Mouse (Mus musculus) forebrain, embryonic 11.5 days (tissue): Measurements from ENCODE around the gene Gm4922. TPM values are rescaled to one million over a fixed set of nuclear protein-coding genes. Genes with fewer than 3 reads are reported as not detected.
A peak's percentile ranks its signal among the peaks of the same experiment; 100 is the strongest.

Source experiments
- ATAC-seq: fragments of 200-750 bp; cut with Nextera tagmentation; replicated peaks from 2 replicates; pipeline ENCODE4 v1.8.0; 2017; ENCODE audit warnings: moderate TSS enrichment; ENCODE audit not compliant: low FRiP score
- DNase-seq: peaks from one replicate; pipeline ENCODE4 v3.0.0-alpha.2; 2017; ENCODE audit warnings: low spot score
- H3K27ac ChIP-seq: fragments of 300-500 bp; sonication (generic); 2 replicates; pipeline ENCODE4 v1.5.1; 2014; ENCODE audit warnings: low read depth, low read length
- H3K27me3 ChIP-seq: fragments of 300-500 bp; sonication (generic); 2 replicates; pipeline ENCODE4 v1.6.1; 2014; ENCODE audit warnings: mild to moderate bottlenecking, low read length, mixed read lengths; ENCODE audit not compliant: control insufficient read depth, insufficient read depth
- H3K36me3 ChIP-seq: fragments of 300-500 bp; sonication (generic); 2 replicates; pipeline ENCODE4 v1.6.1; 2014; ENCODE audit warnings: mild to moderate bottlenecking, low read length, moderate library complexity, mixed read lengths; ENCODE audit not compliant: control insufficient read depth, insufficient read depth
- H3K4me1 ChIP-seq: fragments of 300-500 bp; sonication (generic); replicated peaks from 2 replicates; pipeline ENCODE4 v1.6.1; 2014; ENCODE audit warnings: low read length, mixed read lengths; ENCODE audit not compliant: control insufficient read depth, insufficient read depth
- H3K4me2 ChIP-seq: fragments of 300-500 bp; sonication (generic); 2 replicates; pipeline ENCODE4 v1.6.1; 2014; ENCODE audit warnings: low read depth, mild to moderate bottlenecking, low read length, moderate library complexity, mixed read lengths; ENCODE audit not compliant: severe bottlenecking
- H3K4me3 ChIP-seq: fragments of 300-500 bp; sonication (generic); 2 replicates; pipeline ENCODE4 v1.5.1; 2014; ENCODE audit warnings: low read depth, low read length
- H3K9ac ChIP-seq: fragments of 300-500 bp; sonication (generic); 2 replicates; pipeline ENCODE4 v1.6.1; 2014; ENCODE audit warnings: low read length
- H3K9me3 ChIP-seq: fragments of 300-500 bp; sonication (generic); 2 replicates; pipeline ENCODE4 v1.6.1; 2016; ENCODE audit warnings: low read length, mixed read lengths; ENCODE audit not compliant: control insufficient read depth
- WGBS: fragments of 180-500 bp; shearing (Covaris S2); extraction: QIAGEN DNeasy Blood & Tissue Kit; methylation state at CpG from one replicate; pipeline ENCODE4 v1.1.7; 2014; 5-methylcytosine and 5-hydroxymethylcytosine counted together
- polyA plus RNA-seq: library from polyadenylated mRNA; unstranded; fragments of >200 nt; fragmentation: Nextera tagmentation; extraction: Ambion mirVana; gene quantifications from 2 replicates; pipeline ENCODE4 v1.2.1, GENCODE M21; 2014

Gene Gm4922
- polyA plus RNA-seq, 1 experiment from 2014 or later, result 0.28 TPM

DNA sequence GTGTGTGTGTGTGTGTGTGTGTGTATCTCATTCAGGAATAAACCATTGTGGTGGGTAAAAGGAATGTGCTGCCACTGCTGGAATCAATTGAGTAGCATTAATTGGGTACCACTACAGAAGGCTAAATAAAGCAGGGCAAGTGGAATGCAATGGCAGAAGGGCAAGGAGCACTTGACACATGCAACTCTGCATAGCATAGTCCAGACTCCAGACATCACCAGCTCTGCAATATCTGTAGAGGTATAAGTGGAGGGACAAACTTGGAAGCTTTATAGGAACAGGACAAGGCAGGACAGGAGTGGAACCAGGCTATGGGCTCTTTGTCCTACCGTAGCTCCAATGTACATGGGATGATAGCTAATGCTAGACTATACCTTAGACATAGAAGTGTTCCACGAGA, 25.2 kb upstream of the Gm4922 start:
- H3K4me2 ChIP-seq, result no peak overlapping the region
- no peak overlapping the region for H3K4me3 ChIP-seq
- DNase-seq (no peak), ATAC-seq (no peak)
- no peaks in the 10 kb centered on the region for H3K9me3 ChIP-seq
- no peaks in the 10 kb centered on the region for H3K4me1 ChIP-seq
- 84% methylated on average over 2 of the region's 2 CpGs for WGBS
- no peak overlapping the region for H3K27ac ChIP-seq
- no peaks in the 10 kb centered on the region for H3K36me3 ChIP-seq
- H3K27me3 ChIP-seq, result no peaks in the 10 kb centered on the region
- H3K9ac ChIP-seq, result no peak overlapping the region

DNA sequence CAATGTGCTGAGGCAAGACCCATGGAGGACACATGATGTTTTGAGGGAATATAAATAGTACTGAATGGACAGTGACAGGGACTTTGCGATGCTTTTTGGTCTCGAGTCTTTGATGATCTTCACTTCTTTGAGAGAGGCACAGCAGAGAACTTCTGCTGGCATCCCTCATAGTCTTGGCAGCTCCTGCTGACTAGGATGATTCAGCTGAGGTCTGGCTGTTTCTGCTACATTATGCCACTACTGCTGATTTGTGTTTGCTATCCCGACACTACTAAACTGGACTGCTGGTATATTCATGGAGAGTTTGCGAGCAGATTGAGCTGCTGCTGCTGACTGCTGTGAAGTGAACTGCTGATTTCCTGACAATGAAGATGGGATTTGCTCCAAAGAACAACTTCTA, 3.5 kb upstream of the Gm4922 start:
- no peak overlapping the region for H3K4me2 ChIP-seq
- WGBS, result 95% methylated on average over 4 of the region's 4 CpGs
- no peak overlapping the region for H3K4me3 ChIP-seq
- no peak overlapping the region for H3K27ac ChIP-seq
- H3K9me3 ChIP-seq, result no peaks in the 10 kb centered on the region
- ATAC-seq (no peak), DNase-seq (no peak)
- H3K36me3 ChIP-seq, result no peaks in the 10 kb centered on the region
- H3K4me1 ChIP-seq, result no peaks in the 10 kb centered on the region
- H3K27me3 ChIP-seq, result no peaks in the 10 kb centered on the region
- H3K9ac ChIP-seq, result no peak overlapping the region

DNA sequence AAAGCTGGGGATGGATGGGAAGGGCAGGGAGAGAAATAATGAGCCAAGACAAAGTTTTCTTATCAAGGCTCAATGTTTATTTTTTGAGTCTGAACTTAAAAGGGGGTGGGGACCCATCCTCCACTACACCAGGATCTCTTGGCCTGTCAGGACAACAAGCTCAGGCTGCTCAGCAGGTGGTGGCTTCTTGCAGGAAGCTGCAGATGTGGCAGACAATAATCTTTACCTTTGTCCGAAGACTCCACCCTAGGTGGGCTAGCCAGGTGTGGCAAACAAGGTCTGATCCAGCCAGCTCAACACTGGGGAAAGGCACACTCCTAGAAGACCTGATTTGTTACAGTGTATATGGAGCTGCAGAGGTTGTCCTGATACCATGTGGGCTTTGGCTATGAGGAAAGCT, 2.0 kb upstream of the Gm4922 start:
- WGBS, result 52% methylated on average over 1 of the region's 1 CpGs
- Histone ChIP-seq H3K36me3 (no peaks in the 10 kb centered on the region), H3K4me2 (no peak overlapping the region), H3K9ac (no peak overlapping the region), H3K4me1 (no peaks in the 10 kb centered on the region), H3K9me3 (no peaks in the 10 kb centered on the region), H3K27me3 (no peaks in the 10 kb centered on the region), H3K4me3 (no peak overlapping the region), H3K27ac (no peak overlapping the region)
- DNase-seq (no peak), ATAC-seq (no peak)

DNA sequence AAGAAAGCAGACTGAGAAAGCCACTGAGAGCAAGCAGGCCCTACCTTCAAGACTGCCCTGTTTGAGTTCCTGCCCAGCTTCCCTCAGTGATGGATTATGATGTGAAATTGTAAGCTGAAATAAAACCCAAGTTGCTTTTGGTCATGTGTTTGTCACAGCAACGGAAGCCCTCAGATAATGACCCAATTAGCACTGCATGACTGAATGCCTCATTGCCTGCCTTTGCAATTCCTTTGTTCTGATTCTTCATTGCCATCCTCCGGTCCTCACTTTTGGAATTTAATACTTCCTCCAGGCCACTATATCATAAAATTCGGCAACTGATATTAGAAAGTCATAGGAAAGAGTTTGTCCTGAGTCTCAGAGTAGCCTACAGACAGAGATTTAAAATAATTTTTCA, 9.0 kb downstream of the Gm4922 start:
- DNase-seq (no peak), ATAC-seq (no peak)
- no peaks in the 10 kb centered on the region for H3K4me1 ChIP-seq
- no peaks in the 10 kb centered on the region for H3K36me3 ChIP-seq
- WGBS, result 30% methylated on average over 3 of the region's 3 CpGs
- H3K9ac ChIP-seq, result no peak overlapping the region
- H3K9me3 ChIP-seq, result no peaks in the 10 kb centered on the region
- no peaks in the 10 kb centered on the region for H3K27me3 ChIP-seq
- H3K4me2 ChIP-seq, result no peak overlapping the region
- no peak overlapping the region for H3K27ac ChIP-seq
- H3K4me3 ChIP-seq, result no peak overlapping the region

DNA sequence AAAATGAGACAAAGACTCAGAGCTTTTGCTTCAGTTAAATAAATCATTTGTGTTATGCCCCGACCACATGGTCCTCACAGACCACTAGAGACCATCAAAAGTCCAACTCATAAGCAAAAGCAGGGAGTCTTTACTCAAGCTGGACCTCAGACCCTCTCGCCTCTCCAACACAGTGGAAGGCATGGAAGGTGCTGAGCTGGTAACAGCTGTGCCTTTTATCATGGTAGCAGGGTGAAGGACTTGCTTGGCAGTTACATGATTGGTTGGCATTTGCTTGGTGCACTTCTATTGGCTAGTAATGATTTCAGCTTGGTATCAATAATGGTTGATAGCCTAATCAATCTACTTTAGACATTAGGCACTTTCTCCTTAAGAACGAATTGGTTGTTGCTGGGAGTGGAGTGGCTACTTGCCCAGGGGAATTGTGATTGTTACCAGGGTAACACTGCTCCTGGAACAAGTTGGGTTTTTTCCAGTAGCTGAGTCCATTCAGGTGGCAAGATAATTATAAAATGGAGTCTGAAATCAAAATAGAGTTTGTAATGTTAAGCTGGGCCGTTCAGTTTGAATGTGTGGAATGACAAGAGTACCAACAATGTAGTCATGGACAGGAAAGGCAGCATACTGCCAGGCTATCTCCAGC, 13.9 kb downstream of the Gm4922 start:
- 79% methylated on average over 4 of the region's 4 CpGs for WGBS
- ATAC-seq, result no peak

DNA sequence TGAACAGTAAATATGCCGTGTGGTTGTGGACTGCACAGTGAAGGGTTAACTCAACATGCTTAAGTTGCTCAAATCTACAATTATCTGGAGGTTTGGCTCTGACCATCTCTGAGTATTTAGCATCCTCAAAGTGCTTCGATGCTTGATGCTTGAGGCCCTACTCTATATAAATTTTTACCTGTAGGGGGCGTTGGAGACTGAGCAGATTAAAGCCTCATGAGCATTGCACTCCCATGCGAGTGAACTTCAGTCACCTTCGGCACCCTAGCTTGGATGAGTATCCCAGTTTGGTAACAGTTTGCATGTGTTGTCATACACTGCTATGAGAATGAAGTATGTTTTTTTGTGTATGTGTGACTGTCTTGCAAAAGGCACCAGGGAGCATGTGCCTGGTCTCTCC, 16.7 kb downstream of the Gm4922 start:
- WGBS, result 52% methylated on average over 5 of the region's 5 CpGs
- Histone ChIP-seq H3K4me3 (no peak overlapping the region), H3K9ac (no peak overlapping the region), H3K9me3 (no peaks in the 10 kb centered on the region), H3K4me1 (no peaks in the 10 kb centered on the region), H3K36me3 (no peaks in the 10 kb centered on the region), H3K4me2 (no peak overlapping the region), H3K27ac (no peak overlapping the region), H3K27me3 (no peaks in the 10 kb centered on the region)
- no peak for ATAC-seq
- no peak for DNase-seq

More for the DNA sequence above, 13.9 kb downstream of the Gm4922 start:
- Histone ChIP-seq H3K4me3 (no peak overlapping the region), H3K4me2 (no peak overlapping the region), H3K4me1 (no peaks in the 10 kb centered on the region), H3K9me3 (no peaks in the 10 kb centered on the region), H3K36me3 (no peaks in the 10 kb centered on the region), H3K27me3 (no peaks in the 10 kb centered on the region), H3K27ac (no peak overlapping the region), H3K9ac (no peak overlapping the region)
- no peak for DNase-seq

DNA sequence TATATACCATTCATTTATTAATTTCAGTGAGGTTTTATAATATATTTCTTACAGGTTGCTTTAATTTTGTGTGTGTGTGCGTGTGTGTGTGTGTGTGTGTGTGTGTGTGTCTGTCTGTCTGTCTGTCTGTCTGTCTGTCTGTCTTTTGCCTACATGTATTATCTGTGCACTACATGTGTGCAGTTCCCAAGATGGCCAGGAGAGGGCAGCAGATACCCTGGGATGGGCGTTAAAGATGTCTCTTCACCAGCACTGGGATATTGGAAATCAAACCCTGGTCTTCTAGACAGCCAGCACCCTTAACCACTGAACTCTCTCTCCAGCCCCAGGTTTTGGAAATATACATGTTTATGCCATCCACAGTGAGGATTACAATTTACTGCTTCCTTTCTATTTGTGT, 26.4 kb downstream of the Gm4922 start:
- Histone ChIP-seq H3K4me2 (no peak overlapping the region), H3K4me1 (no peaks in the 10 kb centered on the region), H3K36me3 (no peaks in the 10 kb centered on the region), H3K27me3 (no peaks in the 10 kb centered on the region), H3K9ac (no peak overlapping the region), H3K27ac (no peak overlapping the region), H3K9me3 (no peaks in the 10 kb centered on the region), H3K4me3 (no peak overlapping the region)
- WGBS, result 34% methylated on average over 2 of the region's 2 CpGs
- no peak for ATAC-seq
- peak; percentile 77 for DNase-seq

DNA sequence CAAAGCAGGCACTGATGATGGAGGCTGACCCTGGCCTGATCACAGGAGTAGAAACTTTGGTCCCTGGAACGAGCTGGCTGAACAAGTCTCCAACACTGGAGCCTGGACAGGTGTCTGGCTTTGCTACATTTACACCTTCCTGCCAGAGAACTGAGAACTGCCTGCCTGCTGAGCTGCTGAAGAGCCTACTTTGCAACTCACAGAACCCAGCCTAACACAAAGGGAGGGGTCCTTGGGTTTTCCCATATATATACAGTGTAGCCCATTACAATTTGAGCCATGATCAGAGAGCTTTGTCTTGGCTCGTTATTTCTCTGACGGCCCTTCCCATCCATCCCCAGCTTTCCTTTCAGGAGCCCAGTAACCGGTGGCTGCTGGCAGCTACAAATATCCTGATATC, 36.5 kb downstream of the Gm4922 start:
- no peak for ATAC-seq
- H3K4me2 ChIP-seq, result no peak overlapping the region

More for the DNA sequence above, 36.5 kb downstream of the Gm4922 start:
- H3K9ac ChIP-seq, result no peak overlapping the region
- no peaks in the 10 kb centered on the region for H3K9me3 ChIP-seq
- no peaks in the 10 kb centered on the region for H3K36me3 ChIP-seq
- H3K4me3 ChIP-seq, result no peak overlapping the region
- WGBS, result 73% methylated on average over 4 of the region's 4 CpGs
- no peaks in the 10 kb centered on the region for H3K27me3 ChIP-seq
- H3K27ac ChIP-seq, result no peak overlapping the region
- H3K4me1 ChIP-seq, result no peaks in the 10 kb centered on the region
- no peak for DNase-seq
